Mouse (Mus musculus) erythroblast, embryonic 14.5 days (primary cell): Measurements from ENCODE around the gene Sin3a.

Experiments
- GATA1 ChIP-seq: IDR thresholded peaks from 2 replicates; pipeline ENCODE4 v1.6.1; 2012; ENCODE audit warnings: low read length, inconsistent platforms, mixed read lengths
- TAL1 ChIP-seq: IDR thresholded peaks from 3 replicates; pipeline ENCODE4 v1.6.1; 2012; ENCODE audit warnings: low read length, inconsistent platforms, mixed read lengths

DNA sequence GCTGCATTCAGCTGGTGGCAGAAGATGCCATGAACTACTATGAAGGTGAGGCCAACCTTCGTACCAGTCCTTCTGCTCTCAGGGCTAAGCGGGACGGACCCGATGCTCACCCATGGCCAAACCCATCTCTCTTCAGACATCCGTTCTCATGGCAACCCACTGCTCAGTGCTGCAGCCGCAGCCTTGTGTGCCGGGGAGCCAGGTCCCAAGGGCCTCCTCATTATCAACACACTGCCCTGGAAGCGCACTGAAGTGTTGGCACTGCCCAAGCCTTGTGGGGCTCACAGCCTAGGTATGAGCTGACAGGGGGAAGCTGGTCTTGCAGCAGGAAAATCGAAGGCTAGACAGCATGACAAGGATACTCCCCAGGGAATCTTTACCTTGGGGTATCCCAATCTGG is 67.3 kb downstream of the Sin3a start:
- TF ChIP-seq TAL1 (no peak), GATA1 (no peak)
